Mouse (Mus musculus): Measurements from ENCODE around the gene Eif2ak1.

Gene Eif2ak1

GRCm38 (mm10) chr5:143893396-143893795 lies 75.8 kb downstream of the Eif2ak1 start:
- in situ Hi-C loops (cut with MboI, MseI), result loop anchor here in 1 of 2 experiments (25.0 kb wide), 2 partner anchors 331 to 894 kb away; no protein-coding TSS in a partner anchor

- in situ Hi-C loops (cut with MboI, MseI), result loop anchor here in 1 of 2 experiments (25.0 kb wide), 2 partner anchors 335 to 890 kb away; no protein-coding TSS in a partner anchor
Measured at GRCm38 (mm10) chr5:143897635-143898330, 80.2 kb downstream of the Eif2ak1 start, which contains the start of gene Ankrd61. Gene Ankrd61, minus strand, starts transcription at chr5:143897685.

- in situ Hi-C loops (cut with MboI, MseI), result loop anchor here in 1 of 2 experiments (5.0 kb wide), 1 partner anchor 330 kb away; no protein-coding TSS in a partner anchor
Measured at GRCm38 (mm10) chr5:143902111-143902510, 84.5 kb downstream of the Eif2ak1 start.

GRCm38 (mm10) chr5:143903813-143904212 lies 86.2 kb downstream of the Eif2ak1 start:
- in situ Hi-C loops (cut with MboI, MseI), result loop anchor here in 1 of 2 experiments (5.0 kb wide), 1 partner anchor 332 kb away; no protein-coding TSS in a partner anchor

GRCm38 (mm10) chr5:143906429-143906828 lies 88.8 kb downstream of the Eif2ak1 start:
- in situ Hi-C loops (cut with MboI, MseI), result loop anchor here (5.0 kb wide), 1 partner anchor 174 kb away; the partner anchor contains the start of gene Usp42 (in 2 of the 2)

DNA sequence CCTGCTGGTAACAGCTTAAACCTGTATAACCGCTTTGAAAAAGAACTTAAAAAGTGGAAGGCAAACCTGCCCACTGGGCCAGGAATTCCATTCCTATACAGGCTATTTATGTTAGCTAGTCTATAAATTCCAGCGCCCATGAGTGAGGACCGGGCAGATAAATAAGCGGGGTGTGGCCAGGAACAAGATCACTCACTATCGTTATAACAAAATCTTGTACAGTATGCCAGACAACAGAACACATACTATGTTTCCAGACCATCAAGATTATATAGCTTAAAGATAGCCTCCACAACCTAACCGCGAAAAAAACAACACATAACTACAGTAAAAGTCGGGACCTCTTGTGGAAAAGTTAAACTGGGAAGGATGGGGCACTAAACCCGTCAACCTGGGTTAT lies 91.3 kb downstream of the Eif2ak1 start:
- in situ Hi-C loops (cut with MboI, MseI), result loop anchor here (5.0 kb wide), 1 partner anchor 177 kb away; the partner anchor contains the start of gene Usp42 (in 2 of the 2)

DNA sequence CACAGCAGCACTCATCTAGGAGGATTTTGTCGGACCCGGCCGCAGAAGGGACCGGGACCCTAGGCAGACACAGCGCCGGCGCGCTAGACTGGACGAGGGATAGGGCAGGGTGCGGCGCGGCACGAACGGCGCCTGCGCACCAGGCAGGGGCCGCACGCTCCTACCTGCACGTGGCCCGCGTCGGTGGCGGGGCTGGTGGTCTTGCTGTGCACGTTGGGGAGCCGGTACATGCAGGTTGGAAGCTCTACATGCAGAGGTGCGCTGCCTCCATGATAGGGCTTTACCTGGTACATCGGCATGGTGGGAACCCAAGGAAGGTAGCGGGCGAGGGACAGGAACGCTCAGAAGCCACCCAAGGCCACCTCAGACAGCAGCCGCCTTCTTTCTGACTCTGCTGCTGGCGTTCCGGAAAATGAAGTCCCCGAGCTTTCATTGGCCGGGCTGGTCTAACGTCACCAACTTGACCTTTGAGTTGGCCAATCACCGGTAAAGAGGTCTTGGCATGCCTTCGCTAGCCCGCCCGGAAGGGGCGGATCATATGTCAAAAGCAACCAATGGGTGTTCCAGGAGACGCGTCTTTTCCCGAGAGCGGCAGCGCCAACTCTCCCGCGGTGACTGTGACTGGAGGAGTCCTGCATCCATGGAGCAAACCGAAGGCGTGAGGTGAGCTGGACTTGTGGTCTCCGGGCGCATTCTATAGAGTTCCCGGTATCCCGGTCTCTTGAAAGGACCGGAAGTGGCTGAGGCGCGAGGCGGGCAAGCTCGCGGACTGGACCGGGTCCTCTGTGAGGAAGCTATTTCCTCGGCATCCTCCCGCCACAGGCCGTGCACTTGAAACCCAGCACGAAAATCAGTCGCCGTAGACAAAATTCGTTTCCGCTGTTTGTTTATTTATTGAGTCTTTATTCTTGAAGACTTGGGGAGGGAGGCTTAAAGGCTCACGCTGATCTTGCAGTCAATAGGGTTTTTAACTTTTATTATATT lies 92.1 kb downstream of the Eif2ak1 start, which contains the start of the genes Aimp2 and Pms2:
Gene Aimp2 (minus strand): TSS at position 431 of the 984 bp plus-strand sequence.
Gene Pms2 (plus strand): TSS at position 548 of the 984 bp plus-strand sequence.
- in situ Hi-C loops (cut with MboI, MseI), result loop anchor here (5.0 kb wide), 1 partner anchor 177 kb away; the partner anchor contains the start of gene Usp42 (in 2 of the 2)

DNA sequence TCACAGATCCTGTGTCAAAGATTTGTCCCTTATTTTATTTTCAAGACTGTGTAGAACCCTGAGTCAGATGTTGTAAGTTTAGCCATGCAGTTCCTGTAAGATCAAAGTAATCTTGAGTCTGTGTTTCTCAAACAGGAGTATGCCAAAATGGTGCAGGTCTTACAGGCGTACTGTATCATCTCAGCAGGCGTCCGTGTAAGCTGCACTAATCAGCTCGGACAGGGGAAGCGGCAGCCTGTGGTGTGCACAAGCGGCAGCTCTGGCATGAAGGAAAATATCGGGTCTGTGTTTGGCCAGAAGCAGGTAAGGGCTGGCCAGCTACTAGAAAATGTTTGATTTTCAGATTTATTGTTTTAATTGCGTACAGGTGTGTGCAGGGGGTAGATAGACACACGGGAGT lies 98.6 kb downstream of the Eif2ak1 start:
- in situ Hi-C loops (cut with MboI, MseI), result no loop called here

GRCm38 (mm10) chr5:143917418-143917817 lies 99.8 kb downstream of the Eif2ak1 start:
- in situ Hi-C loops (cut with MboI, MseI), result no loop called here

DNA sequence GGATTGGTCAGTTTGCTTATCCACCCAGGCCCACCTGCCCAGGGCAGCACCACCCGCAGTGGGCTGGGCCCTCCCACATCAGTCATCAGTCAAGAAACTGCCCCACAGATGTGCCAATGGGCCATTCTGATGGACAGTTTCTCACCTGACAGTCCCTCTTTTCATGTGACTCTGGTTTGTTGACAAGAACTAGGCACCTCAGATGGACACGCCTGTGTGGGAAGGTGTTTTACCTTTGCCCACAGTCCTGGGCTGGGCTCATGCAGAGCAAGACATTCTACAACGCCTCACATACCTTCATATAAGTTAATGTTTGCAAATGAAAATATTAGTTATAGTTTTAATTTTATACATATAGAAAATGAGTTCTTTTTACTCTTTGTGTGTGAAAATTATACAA lies 100.5 kb downstream of the Eif2ak1 start:
- in situ Hi-C loops (cut with MboI, MseI), result no loop called here

GRCm38 (mm10) chr5:143924781-143925452 lies 107.3 kb downstream of the Eif2ak1 start:
- in situ Hi-C loops (cut with MboI, MseI), result no loop called here

DNA sequence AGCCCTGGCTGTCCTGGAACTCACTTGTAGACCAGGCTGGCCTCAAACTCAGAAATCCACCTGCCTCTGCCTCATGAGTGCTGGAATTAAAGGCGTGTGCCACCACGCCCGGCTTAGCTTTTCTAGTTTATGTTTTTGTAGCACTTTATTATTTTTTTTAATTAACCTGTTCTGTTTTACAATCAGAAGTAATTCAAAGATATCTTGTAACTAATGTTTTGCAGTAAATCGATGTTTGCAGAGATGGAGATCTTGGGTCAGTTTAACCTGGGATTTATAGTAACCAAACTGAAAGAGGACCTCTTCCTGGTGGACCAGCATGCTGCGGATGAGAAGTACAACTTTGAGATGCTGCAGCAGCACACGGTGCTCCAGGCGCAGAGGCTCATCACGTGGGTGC lies 110.3 kb downstream of the Eif2ak1 start, which contains the start of gene Gm42421:
Gene Gm42421 (plus strand): TSS at position 301 of the 400 bp plus-strand sequence.
- in situ Hi-C loops (cut with MboI, MseI), result no loop called here

- in situ Hi-C loops (cut with MboI, MseI), result no loop called here
Measured at GRCm38 (mm10) chr5:143929291-143929690, 111.7 kb downstream of the Eif2ak1 start.

DNA sequence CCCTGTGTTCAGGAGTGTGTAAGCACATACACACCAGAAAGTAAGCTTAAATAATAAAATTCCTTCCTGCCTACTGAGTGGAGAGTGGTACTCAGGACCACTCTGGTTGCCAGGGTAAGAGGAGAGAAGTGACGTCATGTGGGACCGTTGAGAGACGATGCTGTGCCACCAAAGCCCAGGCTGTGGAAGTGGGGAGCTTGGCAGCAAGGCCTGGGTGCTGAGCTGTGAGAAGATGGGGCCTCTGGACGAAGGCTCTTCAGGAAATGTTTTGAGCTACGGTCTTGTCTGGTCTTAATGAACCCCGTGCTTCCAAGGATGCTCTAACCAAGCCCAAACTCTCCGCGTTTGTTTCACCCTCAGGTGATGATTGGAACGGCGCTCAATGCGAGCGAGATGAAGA lies 113.1 kb downstream of the Eif2ak1 start:
- in situ Hi-C loops (cut with MboI, MseI), result no loop called here

- in situ Hi-C loops (cut with MboI, MseI), result no loop called here
Measured at GRCm38 (mm10) chr5:143931863-143932580, 114.4 kb downstream of the Eif2ak1 start.

- in situ Hi-C loops (cut with MboI, MseI), result no loop called here
Measured at GRCm38 (mm10) chr5:143932831-143933230, 115.2 kb downstream of the Eif2ak1 start, which contains the start of gene Rsph10b. Gene Rsph10b, plus strand, starts transcription at chr5:143933035.

DNA sequence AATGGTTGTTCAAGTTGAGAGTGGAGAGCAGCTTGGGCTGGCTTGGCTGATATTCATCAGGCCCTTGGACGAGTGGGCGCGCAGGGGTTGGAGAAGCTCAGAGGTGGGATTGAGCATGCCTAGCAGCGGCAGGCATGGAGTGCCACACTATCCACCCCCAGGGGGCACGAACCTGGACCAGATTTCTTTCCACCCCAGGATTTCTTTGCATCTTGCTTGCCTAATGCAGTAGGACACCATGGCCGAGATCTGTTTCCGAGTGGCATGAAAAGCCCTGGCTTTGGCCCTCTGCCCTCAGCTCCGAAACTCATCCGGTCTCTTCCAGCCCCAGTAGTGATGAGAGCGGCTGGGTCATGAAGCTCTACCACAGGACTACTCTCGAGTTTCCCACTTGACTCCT lies 115.8 kb downstream of the Eif2ak1 start:
- in situ Hi-C loops (cut with MboI, MseI), result no loop called here

GRCm38 (mm10) chr5:143933875-143934274 lies 116.3 kb downstream of the Eif2ak1 start:
- in situ Hi-C loops (cut with MboI, MseI), result no loop called here

DNA sequence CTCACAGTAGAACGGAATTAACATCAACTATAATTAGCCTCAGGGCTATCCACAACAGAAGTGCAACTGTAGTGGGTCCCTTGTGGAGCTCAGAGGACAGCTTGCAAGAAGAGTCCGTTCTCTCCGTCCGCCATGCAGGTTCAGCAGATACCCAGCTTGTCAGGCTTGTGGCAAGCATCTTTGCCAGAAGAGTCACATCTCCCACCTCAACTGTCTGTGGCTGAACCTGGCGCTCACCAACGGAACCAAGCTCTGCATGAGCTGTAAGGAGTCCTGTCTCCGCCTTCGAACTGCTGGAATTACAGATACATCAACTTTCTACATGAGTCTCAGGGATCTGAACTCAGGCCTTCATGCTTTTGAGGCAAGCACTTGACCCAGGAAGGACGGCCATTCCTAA lies 118.6 kb downstream of the Eif2ak1 start:
- in situ Hi-C loops (cut with MboI, MseI), result no loop called here

- in situ Hi-C loops (cut with MboI, MseI), result no loop called here
Measured at GRCm38 (mm10) chr5:143941588-143941987, 124.0 kb downstream of the Eif2ak1 start.

Data from T-helper 17 cell (primary cell).